Mouse (Mus musculus): ENCODE results near the gene Iscu.

The Iscu gene

GRCm38 (mm10) chr5:113786985-113787384 is 14.4 kb downstream of the Iscu start:
- DNase-seq (ENCODE audit: low read depth, low spot score), result no peak

GRCm38 (mm10) chr5:113788645-113789044 is 16.1 kb downstream of the Iscu start:
- no peak for DNase-seq (ENCODE audit: low read depth, low spot score)

GRCm38 (mm10) chr5:113789075-113789788 is 16.7 kb downstream of the Iscu start:
- no peak for DNase-seq (ENCODE audit: low read depth, low spot score)

DNA sequence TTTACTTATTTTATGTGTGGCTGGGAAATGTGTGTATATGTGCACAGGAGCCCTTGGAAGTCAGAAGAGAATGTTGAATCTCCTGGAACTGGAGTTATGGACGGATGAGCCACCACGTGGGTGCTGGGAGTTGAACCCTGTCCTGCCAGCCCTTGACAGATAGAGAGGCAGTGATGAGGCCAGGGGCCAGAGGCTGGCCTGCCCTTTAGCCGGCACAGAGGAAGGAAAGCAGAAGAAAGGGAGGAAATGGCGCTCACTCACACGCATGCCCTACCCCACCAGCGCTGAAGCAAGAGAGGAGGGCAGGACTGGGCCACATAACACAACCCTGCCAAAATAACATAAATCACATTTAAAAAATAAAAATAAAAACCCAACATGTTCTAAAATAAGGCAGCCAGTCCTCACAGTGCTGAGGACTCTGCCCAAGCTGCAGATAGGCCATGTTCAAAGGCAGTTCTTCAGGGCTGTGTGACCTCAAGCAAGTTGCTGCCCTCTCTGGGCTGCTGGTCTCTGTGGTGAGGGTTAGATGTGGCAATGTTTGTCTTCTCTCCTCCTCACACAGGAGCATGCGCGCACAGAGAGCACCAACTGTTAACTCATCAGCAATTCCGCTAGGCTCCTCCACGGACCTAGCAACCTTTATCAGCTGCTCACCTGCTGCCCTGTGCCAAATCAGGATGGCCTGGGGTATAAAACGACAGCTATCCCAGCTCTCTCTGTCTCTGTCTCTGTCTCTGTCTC is 18.1 kb downstream of the Iscu start:
- DNase-seq (ENCODE audit: low read depth, low spot score), result no peak

DNA sequence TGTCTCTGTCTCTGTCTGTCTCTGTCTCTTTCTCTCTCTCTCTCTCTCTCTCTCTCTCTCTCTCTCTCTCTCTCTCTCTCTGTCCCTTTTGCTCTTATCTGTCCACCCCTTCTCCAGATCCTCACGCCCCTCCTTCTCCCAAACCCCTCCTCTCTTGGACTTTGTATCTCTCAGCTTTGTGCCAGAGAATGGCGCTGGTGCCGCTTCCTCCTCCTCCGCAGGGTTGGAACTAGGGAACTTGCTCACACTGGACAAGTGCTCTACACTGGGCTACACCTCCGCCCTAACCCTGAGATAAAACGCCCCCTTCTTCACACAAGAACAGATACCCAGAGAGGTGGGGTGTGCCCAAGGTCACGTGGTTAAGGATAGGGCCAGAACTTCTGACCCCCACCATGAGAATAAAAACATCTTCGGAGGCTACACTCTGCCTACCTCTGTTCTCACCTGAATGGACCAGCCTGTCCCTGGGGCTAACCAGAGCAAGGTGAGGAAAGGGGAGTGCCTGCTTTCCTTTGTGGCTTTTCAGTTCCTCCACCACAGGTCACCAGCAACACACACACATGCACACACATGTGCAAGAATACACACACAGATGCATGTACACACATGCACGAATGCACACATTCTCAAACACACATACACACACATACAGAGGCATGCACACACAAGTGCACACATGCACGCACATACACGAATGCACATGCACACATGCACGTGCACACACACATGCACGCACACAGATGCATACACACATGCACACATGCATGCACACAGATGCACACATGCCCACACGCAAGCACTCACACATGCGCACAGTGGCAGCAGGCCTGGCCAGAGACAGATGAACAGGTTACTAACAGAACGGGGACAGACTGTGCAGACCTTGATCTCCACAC is 18.9 kb downstream of the Iscu start:
- DNase-seq (ENCODE audit: low read depth, low spot score), result no peak

DNA sequence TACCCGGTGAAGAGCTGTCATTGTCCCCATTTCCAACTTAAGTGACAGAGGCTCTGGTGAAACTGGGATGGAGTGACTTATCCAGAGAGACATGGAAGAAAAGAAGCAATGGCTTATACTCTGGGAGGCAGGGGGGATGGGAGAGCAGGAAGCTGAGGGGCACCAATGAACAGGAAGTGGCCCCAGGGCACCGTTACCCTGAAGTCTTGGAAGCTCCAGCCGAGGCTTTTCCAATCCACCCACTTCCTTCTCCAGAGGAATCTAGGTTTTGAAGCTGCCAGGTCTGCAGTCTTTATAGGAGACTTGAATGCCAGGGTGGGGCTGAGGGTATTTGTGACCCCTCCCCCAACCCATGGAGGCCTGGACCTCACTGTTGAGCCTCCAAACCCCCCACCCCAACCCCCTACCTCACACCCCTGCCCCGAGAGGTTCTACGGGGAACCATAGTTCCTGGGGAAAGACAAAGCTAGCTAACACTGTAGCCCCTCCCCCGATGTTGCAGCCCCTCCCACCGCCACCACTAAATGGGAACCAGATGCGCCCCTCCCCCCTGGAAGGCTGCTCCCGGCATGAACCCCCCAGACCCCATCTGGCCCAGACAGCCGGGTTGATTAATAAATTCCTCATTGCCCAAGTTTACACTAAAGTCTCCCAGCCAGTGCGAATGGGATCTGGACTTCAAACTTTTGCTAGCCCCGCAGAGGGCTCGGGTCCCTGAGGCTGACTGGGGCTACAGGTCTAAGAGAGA is 24.0 kb downstream of the Iscu start:
- DNase-seq (ENCODE audit: low read depth, low spot score), result no peak

- DNase-seq (ENCODE audit: low read depth, low spot score), result no peak
Observed at GRCm38 (mm10) chr5:113797149-113797882, 24.8 kb downstream of the Iscu start.

DNA sequence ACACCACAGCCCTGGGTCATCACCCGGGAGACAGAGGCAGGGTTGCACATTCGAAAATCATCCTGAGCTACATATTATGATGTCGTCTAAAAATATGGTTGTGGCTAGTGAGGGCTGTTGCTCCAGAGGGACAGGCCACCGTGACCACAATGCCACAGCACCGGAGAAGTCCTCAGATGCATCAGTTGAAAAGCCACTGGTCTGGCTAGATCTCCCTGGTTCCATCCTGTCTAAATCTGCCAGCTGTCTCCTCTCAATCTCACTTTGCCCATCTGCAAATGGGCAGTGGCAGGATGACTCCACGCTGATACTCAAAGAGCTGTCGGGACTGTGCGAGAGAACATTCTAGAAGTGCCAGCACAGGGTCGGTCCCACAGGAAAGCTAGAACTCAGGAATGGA is 26.0 kb downstream of the Iscu start:
- DNase-seq (ENCODE audit: low read depth, low spot score), result no peak

- DNase-seq (ENCODE audit: low read depth, low spot score), result no peak
Observed at GRCm38 (mm10) chr5:113799691-113800090, 27.1 kb downstream of the Iscu start.

DNA sequence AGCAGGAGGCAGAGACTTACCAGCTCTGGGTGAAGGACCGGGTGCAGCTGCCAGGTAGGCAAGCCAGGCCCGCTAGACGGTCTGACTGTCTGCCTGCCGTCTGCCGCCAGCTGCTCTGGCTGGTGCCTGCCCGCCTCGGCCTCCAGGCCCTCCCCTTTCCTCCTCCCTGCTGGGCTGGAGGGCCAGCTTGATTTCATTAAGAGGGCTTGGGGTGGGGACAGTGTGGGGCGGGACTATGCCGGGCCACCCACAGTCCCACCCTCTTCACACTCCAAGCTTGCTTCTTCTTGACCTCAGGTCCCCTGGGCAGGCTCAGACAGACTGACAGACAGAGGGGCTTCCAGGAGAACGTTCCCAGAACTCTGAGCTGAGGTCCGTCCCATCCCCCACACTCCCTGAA is 27.7 kb downstream of the Iscu start, which contains the start of gene Tmem119:
Gene Tmem119, minus strand, starts transcription at position 237 of the 400 bp plus-strand sequence.
- no peak for DNase-seq (ENCODE audit: low read depth, low spot score)

GRCm38 (mm10) chr5:113804395-113804966 is 31.9 kb downstream of the Iscu start:
- no peak for DNase-seq (ENCODE audit: low read depth, low spot score)

- no peak for DNase-seq (ENCODE audit: low read depth, low spot score)
Observed at GRCm38 (mm10) chr5:113805301-113805700, 32.8 kb downstream of the Iscu start.

- no peak for DNase-seq (ENCODE audit: low read depth, low spot score)
Observed at GRCm38 (mm10) chr5:113806414-113806813, 33.9 kb downstream of the Iscu start.

DNA sequence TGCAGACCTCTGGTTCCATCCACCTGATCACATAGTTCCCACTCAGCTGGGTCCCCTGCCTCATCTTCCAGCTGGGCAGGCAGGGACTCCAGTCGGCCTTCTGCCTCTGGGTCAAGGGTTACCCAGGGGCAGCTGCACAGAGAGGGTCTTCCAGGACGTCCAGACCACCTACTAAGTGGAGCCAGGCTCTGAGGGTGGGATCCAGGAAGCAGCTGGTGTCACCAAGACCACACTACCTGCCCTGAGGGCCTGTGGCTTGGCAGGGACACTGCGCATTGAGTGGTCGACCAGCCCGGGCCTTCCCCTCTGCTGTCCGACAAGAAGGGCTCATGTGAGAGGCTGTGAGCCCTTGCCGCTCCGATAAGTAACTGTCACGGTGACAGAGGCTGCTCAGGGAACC is 35.2 kb downstream of the Iscu start:
- DNase-seq (ENCODE audit: low read depth, low spot score), result no peak

DNA sequence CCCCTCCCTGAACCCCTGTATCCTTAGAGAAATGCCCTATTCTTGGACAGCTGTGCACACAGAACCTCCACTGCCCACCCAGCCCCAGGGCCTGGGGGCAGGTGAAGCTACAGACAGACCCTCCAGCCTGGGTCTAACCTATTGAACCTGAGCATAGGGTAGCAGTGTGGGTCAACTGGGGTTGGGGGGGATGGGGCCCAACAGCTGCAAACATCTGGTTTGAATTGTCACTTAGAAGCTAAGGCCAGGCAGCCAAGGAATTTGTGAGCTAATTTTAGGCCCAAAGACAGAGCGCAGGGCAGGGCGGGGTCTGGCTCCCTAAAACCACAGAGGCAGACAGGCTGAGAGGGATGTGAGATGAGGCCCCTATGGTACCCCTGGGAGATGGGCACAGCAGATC is 35.6 kb downstream of the Iscu start:
- no peak for DNase-seq (ENCODE audit: low read depth, low spot score)

GRCm38 (mm10) chr5:113810111-113810510 is 37.6 kb downstream of the Iscu start:
- no peak for DNase-seq (ENCODE audit: low read depth, low spot score)

DNA sequence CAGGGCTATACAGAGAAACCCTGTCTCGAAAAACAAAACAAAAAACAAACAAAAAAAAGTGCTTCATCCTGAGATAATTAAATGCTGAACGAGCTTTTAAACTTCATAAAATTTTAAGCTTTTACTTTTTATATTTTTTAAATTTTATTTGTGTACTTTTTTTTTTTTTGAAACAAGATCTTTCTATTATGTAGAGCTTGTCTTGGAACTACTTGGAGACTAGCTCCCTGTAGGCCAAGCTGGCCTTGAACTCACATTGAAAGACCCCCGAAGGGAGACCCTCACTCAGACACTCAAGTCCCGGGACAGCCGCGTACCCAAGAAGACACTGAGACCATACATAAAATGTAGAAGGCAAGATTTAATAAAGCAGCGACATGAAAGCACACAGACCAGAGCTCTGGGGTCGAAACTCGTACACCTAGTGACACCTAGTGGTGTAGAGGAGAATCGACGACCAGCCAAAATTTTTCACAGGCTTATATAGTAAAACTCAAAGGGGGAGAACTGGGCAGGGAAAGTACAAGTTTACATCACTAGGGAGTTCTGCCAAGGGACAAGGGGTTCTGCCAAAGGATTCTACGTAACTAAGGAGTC is 39.4 kb downstream of the Iscu start:
- DNase-seq (ENCODE audit: low read depth, low spot score), result peak; percentile 52

- no peak for DNase-seq (ENCODE audit: low read depth, low spot score)
Observed at GRCm38 (mm10) chr5:113812638-113813037, 40.1 kb downstream of the Iscu start.

GRCm38 (mm10) chr5:113813608-113814007 is 41.1 kb downstream of the Iscu start:
- DNase-seq (ENCODE audit: low read depth, low spot score), result peak; percentile 90
